Comparison of ENCODE assay signal across 8 mouse cellular contexts in the genomic region with DNA sequence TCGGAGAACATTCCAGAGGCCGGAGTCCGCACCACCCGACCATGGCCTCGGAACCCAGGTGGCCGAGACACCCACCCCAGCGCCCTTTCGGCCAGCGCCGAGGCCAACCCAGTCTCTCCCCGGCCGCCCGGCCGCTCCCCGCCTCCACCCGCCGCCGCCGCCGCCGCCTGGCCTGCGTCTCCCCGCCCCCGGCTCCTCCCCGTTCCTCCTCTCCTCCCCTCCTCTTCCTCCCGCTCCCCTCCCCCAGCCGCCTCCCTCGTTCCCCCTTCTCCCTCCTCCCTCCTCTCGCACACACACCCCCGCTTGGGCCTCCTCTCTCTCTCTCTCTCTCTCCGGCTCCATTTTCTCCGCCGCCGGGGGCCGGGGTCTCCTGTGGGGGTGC. TPM values are rescaled to one million over a fixed set of nuclear protein-coding genes. Genes with fewer than 3 reads are reported as not detected.
DNase-seq lines count a peak whose midpoint lies in the region; ATAC-seq lines count a peak whose summit lies in the region.

No protein-coding gene starts in this region.

- peak overlapping the region; percentile 89 for H3K4me3 ChIP-seq in hindbrain, embryonic 16.5 days (ENCODE audit: low read length)

- H3K4me2 ChIP-seq in hindbrain, embryonic 16.5 days (ENCODE audit: low read length) = peak overlapping the region; percentile 69

- intact Hi-C loops in left cerebral cortex, postnatal 25 days (cut with DNase I) = loop anchor here (5.0 kb wide), 1 partner anchor 35 kb away; a partner anchor contains a TSS

- H3K27ac ChIP-seq in hindbrain, embryonic 16.5 days (ENCODE audit: low read depth, low read length) = peak overlapping the region; percentile 99

- no peaks in the 10 kb centered on the region for H3K27me3 ChIP-seq in hindbrain, embryonic 16.5 days (replicated peaks; ENCODE audit: control insufficient read depth, insufficient read depth, low read length)

- peaks cover 5% of the 10 kb centered on the region for H3K36me3 ChIP-seq in hindbrain, embryonic 16.5 days (ENCODE audit: control insufficient read depth, insufficient read depth, low read length)

- WGBS in hindbrain, embryonic 16.5 days = under 1% methylated on average over 23 of the region's 35 CpGs

- peak; percentile 26; the same call in 1 of the 2 replicates for ATAC-seq in hindbrain, embryonic 16.5 days
- peak; percentile 61 for ATAC-seq in megakaryocyte progenitor cell, adult 5-6 weeks (replicated peaks; ENCODE audit: poor library complexity)

- H3K4me1 ChIP-seq in hindbrain, embryonic 16.5 days (ENCODE audit: control insufficient read depth, insufficient read depth, low read depth, low read length) = peaks cover 30% of the 10 kb centered on the region

- DNase-seq in adipocyte (ENCODE audit: low spot score) = peak; percentile 92
- DNase-seq in cerebellum, postnatal 36 days = peak; percentile 76 to 89
- DNase-seq in gastrocnemius, adult 8-10 months (ENCODE audit: low spot score in 2 of 2) = peak; percentile 70 to 78
- peak; percentile 78 to 82 for DNase-seq in left cerebral cortex, postnatal 25 days (ENCODE audit: low spot score in 2 of 2)
- peak; percentile 83 for DNase-seq in right cerebral cortex, postnatal 25 days
- DNase-seq in urinary bladder, postnatal 36 days (ENCODE audit: low spot score in 2 of 2) = peak; percentile 74 to 89

- peak overlapping the region; percentile 98 for H3K9ac ChIP-seq in hindbrain, embryonic 16.5 days (ENCODE audit: low read depth, low read length)

- H3K9me3 ChIP-seq in hindbrain, embryonic 16.5 days (ENCODE audit: control insufficient read depth, low read length) = no peaks in the 10 kb centered on the region

RNA-seq across cellular contexts. Expression of a gene that starts 0.9 kb away (rescaled TPM):
- total RNA-seq in gastrocnemius, adult 8-10 months (2022) = 10 to 100 TPM in 3 of 4 experiments, 1 to 10 TPM in 1; 9.1 to 15.4 (median 13.8) TPM
- 7.3 and 8.3 TPM in 2 replicates for polyA plus RNA-seq in hindbrain, embryonic 16.5 days (2015; fragmentation: Nextera tagmentation; extraction: Ambion mirVana)
- total RNA-seq in left cerebral cortex, postnatal 25 days (2021) = 10 to 100 TPM; 52.7 to 56.1 TPM
- total RNA-seq in megakaryocyte progenitor cell, adult 5-6 weeks (2015) = 17.0 and 20.6 TPM in 2 replicates
- 24.9 and 26.7 TPM in 2 replicates for total RNA-seq in megakaryocyte progenitor cell, adult 5-6 weeks (2017)

RNA-seq across cellular contexts. Expression of a gene that starts 2.4 kb away (rescaled TPM):
- 1 to 10 TPM in 1 of 4 experiments, under 1 TPM in 3; 0.53 to 1.8 (median 0.77) TPM for total RNA-seq in gastrocnemius, adult 8-10 months (2022)
- polyA plus RNA-seq in hindbrain, embryonic 16.5 days (2015; fragmentation: Nextera tagmentation; extraction: Ambion mirVana) = 3.4 and 4.9 TPM in 2 replicates
- 1 to 10 TPM; 1.9 to 2.9 TPM for total RNA-seq in left cerebral cortex, postnatal 25 days (2021)
- 63.4 and 69.0 TPM in 2 replicates for total RNA-seq in megakaryocyte progenitor cell, adult 5-6 weeks (2015)
- 14.5 and 20.2 TPM in 2 replicates for total RNA-seq in megakaryocyte progenitor cell, adult 5-6 weeks (2017)

RNA-seq across cellular contexts. Expression of a gene that starts 5.7 kb away (rescaled TPM):
- under 1 TPM in 1 of 4 experiments, not detected in 3; 0.19 TPM for total RNA-seq in gastrocnemius, adult 8-10 months (2022)
- 1.3 and 1.6 TPM in 2 replicates for polyA plus RNA-seq in hindbrain, embryonic 16.5 days (2015; fragmentation: Nextera tagmentation; extraction: Ambion mirVana)
- total RNA-seq in left cerebral cortex, postnatal 25 days (2021) = under 1 TPM; 0.55 to 0.71 TPM
- total RNA-seq in megakaryocyte progenitor cell, adult 5-6 weeks (2015) = 1.5 and 2.6 TPM in 2 replicates
- total RNA-seq in megakaryocyte progenitor cell, adult 5-6 weeks (2017) = 0.24 and 3.0 TPM in 2 replicates

RNA-seq across cellular contexts. Expression of a gene that starts 11.5 kb away (rescaled TPM):
- total RNA-seq in gastrocnemius, adult 8-10 months (2022) = 10 to 100 TPM; 20.2 to 23.9 (median 22.7) TPM
- 281 and 296 TPM in 2 replicates for polyA plus RNA-seq in hindbrain, embryonic 16.5 days (2015; fragmentation: Nextera tagmentation; extraction: Ambion mirVana)
- total RNA-seq in left cerebral cortex, postnatal 25 days (2021) = 10 to 100 TPM; 71.4 to 76.3 TPM
- total RNA-seq in megakaryocyte progenitor cell, adult 5-6 weeks (2015) = 50.6 and 51.6 TPM in 2 replicates
- total RNA-seq in megakaryocyte progenitor cell, adult 5-6 weeks (2017) = 17.7 and 18.5 TPM in 2 replicates

RNA-seq across cellular contexts. Expression of a gene that starts 12.1 kb away (rescaled TPM):
- total RNA-seq in gastrocnemius, adult 8-10 months (2022) = 100 to 1,000 TPM in 2 of 4 experiments, 10 to 100 TPM in 2; 89.5 to 104 (median 97.0) TPM
- polyA plus RNA-seq in hindbrain, embryonic 16.5 days (2015; fragmentation: Nextera tagmentation; extraction: Ambion mirVana) = 122 and 128 TPM in 2 replicates
- total RNA-seq in left cerebral cortex, postnatal 25 days (2021) = 100 to 1,000 TPM; 169 to 174 TPM
- total RNA-seq in megakaryocyte progenitor cell, adult 5-6 weeks (2015) = 25.7 and 33.6 TPM in 2 replicates
- 20.2 and 24.9 TPM in 2 replicates for total RNA-seq in megakaryocyte progenitor cell, adult 5-6 weeks (2017)

Comparison
In these comparisons a context has a peak if more than half of its experiments do, and no peak if none do; other contexts are left out.
1. Peak in every context shown above with its lines: DNase-seq, ATAC-seq, H3K4me3 ChIP-seq and H3K27ac ChIP-seq.